Mouse (Mus musculus) c-Kit-positive CD71-negative TER-119-negative erythroid progenitor cells, embryonic 14.5 days (primary cell): ENCODE measurements around the gene Elovl5.

ENCODE experiments used
- DNase-seq: peaks from one replicate; pipeline ENCODE4 v3.0.0-alpha.2; 2013; ENCODE audit warnings: low read depth

The Elovl5 gene

DNA sequence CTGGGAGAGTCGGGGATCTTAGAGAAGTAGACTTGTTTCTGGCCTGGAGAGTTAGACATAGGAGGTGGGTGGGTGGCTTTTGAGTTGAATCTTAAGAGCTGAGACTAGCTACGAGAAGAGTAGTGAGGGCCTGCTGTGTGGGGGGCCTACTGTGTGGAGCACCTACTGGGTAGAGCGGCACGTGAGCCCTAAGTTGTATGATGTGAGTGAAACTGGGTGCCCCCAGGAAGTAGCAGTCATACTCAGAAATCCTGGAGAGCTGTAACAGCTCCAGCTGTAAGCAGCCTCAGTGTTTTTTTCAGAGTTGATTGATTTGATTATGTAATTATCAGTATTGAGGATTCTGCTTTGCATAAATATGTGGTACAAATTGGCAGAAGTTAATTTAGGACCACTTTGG, 11.6 kb downstream of the Elovl5 start:
- DNase-seq: no peak

DNA sequence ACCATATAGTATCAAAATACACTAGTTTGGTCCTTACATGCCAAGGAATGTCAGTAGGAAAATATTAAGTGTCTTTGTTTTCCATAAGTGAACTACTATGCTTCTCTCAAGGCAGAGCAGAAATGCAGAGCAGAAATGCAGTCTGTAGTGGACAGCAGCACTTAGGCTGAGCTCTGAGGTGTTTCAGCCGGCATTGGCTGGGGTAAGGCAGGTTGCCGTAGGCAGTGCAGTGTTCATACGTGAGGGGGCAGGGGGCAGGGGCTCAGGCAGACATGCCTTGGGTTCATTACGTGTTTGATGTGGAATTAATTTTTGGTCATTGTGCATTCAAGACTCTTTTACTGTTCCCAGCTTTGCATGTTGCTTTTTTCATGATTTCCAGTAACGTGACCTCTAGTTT, 12.1 kb downstream of the Elovl5 start:
- DNase-seq: no peak

DNA sequence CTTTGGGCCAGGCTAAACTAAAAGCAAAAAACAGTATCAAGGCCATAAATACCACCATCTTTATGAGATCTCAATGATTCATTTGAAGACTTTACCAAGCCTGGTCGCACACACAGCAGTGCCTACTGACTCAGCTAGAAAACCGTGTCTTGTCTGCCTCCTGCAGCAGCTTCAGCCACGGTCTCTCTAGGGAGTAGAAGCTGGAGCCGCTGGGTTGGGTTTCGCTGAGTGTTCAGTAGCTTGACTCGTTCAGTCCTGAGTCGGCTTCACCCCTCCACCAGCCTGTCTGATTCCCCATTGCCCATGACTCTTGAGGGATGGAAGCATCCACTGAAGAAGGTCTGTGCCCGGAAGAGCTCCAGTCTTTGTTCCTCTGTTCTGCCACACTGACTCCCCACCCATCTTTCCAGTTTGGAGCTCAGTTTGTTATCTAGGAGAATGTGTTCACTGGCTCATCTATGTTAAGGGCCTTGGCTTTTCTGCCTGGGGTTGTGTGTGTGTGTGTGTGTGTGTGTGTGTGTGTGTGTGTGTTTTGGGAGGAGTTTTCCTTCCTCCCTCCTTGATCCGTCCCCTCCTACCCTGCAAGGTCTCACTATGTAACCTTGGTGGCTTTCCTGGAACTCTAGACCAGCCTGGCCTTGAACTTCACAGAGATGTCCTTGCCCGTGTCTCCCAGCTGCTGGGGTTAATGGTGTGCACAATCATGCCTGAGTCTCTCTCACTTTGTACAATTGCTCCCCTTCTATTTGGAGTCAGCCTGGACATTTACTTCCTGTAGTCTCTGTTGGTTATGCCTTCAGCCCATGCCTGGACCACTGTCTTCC, 13.1 kb downstream of the Elovl5 start:
- no peak for DNase-seq

DNA sequence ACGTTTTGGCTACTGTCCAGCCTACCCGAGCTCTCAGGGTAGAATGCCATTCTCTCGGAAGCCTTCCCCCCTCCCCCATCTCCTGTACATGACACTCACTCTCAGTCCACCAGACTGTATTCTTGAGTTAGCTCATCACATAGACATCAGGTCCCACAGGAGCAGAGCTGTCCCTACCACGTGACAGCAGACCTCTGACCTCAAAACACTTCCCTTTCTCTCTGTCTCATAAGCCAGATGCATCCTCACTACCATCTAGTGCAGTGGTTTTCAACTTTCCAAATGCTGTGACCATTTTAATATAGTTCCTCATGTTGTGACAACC, 13.7 kb downstream of the Elovl5 start:
- DNase-seq: no peak

DNA sequence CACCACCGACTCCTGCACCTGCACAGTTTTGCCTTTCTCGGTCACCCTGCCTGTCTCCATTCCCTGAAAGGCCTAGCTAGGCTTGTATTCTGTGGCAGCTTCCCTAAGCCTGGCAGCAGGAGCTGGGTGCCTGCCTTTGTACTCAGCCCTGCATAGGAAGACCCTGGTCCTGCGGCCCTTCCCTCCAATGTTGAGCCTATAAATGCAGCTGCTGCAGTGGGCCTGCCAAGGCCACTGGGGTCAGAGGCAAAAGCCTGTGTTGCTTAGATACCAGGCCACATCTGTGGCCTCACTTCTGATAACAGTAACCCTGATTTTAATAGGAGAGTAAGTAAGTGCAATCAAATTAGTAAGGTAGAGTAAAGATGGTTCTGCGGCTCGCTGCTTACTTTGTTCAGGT, 14.6 kb downstream of the Elovl5 start:
- no peak for DNase-seq

DNA sequence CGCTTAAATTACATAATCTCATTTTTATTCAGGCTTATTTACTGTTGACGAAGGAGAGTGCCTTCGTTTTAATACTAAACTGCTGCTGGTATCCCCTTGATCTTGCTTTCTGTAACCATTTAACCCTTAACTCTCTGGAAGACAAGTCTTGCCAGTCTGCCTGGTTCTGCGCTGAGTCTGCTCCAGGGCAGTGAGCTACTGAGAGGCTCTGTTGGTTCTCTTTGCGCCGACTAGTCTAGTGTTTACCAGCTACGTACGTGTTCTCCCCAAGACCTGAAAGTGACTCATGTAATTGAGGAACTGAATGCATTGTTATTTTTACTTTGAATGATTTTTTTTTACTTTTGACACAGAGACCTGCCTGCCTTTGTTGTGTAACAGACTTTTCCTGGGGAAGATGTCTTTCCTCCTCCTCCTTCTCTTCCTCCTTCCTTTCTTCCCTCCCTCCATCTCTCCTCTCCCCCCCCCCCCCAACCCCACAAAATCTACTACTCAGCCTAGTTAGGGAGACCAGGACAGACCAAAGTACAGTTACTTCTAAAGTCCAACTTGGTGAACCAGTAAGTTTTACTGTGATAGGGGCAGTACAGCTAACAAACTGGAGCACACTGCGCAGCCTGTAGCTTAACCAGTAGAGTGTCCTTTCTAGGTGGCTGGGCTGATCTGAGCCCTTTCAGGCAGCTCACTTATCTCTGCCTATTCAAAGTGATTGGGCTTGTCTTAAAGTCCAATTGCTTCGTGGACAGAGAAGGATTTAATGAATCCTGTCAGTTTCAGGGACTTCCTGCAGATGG, 18.9 kb downstream of the Elovl5 start:
- no peak for DNase-seq

DNA sequence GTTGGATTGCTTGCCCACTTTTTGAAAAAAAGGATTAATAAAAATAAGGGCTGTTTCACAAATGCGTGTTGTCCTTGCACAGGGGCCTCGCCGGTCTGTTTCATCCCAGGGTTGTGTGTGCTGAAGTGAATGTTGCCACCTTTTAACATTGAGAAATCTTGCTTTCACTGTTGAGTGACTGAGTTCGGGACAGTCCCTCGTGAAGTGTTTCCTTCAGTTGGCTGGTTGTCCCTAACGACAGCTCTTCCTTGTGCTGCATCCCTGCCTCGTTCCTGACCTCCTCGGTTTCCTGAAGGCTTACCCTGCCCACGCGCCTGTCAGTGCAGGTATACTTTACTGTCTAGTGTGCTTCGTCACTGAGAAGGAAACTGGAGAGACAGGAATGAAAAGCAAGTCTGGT, 20.7 kb downstream of the Elovl5 start:
- no peak for DNase-seq

DNA sequence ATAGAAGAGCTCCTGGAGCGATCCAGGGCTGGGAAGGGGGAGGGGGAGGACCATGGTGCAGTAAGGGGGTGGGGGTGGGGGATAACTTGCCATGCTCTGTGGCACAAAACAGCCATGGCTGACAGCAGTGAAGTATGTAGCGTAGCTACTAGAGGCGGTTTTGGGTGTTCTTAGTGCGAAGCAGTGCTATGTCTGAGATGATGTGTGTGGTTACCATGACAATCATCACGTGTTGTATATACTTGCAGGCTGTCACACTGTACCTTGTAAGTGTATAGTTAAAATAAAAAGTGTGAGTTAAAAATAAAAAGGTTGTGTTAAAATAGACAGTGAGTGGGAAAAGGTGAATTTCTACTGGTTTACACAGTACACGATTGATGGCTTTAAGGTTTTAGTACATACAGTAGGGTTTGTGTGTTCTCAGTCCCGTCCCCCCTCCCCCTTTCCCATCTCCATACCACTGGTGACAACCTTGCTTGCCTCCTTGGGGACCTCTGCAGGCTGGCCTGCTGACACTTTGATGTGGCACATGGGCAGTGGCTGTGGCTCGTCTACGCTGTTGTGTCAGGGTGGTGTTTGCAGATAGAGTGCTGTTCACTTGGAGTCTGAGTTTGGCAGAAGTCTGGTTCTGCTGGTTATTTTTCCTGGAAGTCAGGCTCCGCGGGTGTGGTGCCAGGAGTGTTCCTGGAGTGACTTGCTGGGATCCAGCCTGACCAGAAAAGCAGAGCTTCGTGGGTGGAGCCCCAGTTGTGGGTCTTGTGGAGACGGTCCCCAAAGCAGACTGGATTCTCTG, 21.8 kb downstream of the Elovl5 start:
- DNase-seq: no peak

DNA sequence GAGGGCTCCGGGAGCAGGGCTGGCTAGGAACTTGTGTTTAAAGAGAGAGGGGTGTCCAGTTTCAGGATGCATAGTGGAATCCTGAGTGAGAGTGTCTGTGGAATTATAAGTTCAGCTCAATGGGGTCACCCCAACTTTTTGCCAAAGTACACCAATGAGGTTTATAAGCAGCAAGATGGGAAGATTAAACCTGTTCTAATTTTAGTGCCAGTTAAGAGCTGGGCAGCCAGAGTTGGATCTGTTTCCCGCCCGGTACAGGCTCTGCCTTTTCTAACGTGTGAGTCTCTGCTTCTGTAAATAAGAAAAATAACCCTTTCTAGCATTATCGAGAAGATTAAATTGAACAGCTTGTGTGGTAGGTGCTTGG, 22.4 kb downstream of the Elovl5 start:
- DNase-seq: no peak

DNA sequence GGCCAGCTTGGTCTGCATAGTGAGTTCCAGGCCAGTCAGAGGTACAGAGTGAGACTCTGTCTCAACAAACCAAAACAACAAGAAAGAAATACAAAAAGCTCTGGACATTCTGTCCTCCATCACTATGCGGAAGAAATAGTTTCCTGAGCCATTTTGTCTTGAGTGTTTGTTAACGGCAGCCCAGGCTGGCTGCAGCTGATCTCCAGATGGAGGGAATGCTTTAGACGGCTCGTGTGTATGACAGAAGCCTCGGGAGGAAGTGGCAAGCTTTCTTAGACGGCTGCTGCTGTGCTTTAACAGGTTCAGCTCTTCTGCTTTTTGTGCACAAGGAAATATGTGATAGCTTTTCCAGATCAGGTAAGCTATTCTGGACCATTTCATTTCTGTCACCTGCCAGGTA, 23.9 kb downstream of the Elovl5 start:
- DNase-seq: no peak

DNA sequence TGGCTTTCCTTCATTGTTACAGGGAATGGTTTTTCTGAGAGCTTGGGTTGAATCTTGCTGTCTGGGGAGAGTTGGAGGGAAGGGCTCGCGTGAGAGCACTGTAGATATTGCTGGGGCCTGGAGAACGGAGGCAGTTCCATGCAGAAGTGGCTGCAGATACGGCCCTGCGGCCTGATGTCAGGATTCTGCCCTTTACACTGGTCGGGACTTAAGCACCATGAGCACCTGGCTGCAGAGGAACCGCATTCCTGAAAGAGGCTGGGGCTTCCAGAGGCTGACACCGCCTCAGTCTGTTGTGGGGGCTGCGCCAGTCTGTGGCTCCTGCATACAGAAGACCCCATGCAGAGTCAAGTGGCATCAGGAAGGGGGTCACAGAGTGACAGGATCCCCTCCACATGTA, 24.7 kb downstream of the Elovl5 start:
- no peak for DNase-seq

DNA sequence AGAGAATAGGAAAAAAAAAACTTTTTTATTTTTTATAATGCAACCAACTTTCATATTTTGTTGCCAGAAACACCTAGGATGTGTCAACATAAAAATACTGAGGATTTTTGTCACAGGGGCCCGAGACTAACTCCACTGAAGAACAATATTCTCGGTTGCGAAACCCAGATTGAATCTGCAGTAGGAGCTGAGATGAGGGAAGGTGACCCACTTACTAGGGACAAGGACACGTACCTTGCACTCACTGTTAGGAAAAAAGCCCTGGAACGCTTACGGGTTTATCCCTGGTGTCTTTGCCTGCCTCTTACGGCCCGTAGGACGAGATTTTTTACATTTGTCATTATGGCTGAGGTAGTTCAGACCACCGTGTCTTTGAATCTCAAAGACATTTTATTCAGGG, 25.2 kb downstream of the Elovl5 start:
- DNase-seq: no peak

DNA sequence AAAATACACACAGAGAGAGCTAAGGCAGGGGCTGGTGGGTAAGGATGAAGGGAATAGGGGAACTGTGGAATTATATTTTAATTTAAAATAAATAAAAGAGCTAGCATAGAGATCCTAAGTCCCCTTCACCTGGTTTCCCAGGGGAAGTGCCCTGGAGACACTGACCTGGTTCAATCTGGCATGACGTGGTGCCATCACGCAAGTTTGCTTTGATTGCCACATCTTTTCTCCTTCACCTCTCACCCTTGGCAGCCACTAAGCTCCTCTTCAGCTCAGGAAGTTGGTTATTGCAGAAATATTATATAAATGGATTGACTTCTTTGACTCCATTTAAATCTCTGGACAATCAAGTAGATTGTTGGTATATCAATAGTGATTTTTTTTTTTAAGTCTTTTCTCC, 26.2 kb downstream of the Elovl5 start:
- no peak for DNase-seq

DNA sequence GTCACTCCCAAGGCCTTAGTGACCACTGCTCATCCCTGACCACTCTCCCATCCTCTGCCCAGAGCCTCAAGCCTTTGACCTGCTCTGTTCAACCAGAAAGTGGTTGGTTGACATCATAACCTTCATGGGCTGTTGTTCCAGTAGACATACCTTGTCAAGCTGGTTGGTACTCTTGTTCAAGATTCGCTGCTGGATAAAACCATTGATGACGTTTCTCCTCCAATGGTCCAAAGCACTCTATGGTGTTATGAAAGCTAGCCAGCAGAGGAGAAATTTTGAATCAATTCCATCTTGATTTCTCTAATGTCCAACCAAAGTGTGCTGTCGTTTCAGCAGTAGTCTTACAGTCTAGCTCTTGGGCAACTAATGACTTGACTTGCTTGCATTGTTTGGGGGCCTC, 27.0 kb downstream of the Elovl5 start:
- DNase-seq: no peak

DNA sequence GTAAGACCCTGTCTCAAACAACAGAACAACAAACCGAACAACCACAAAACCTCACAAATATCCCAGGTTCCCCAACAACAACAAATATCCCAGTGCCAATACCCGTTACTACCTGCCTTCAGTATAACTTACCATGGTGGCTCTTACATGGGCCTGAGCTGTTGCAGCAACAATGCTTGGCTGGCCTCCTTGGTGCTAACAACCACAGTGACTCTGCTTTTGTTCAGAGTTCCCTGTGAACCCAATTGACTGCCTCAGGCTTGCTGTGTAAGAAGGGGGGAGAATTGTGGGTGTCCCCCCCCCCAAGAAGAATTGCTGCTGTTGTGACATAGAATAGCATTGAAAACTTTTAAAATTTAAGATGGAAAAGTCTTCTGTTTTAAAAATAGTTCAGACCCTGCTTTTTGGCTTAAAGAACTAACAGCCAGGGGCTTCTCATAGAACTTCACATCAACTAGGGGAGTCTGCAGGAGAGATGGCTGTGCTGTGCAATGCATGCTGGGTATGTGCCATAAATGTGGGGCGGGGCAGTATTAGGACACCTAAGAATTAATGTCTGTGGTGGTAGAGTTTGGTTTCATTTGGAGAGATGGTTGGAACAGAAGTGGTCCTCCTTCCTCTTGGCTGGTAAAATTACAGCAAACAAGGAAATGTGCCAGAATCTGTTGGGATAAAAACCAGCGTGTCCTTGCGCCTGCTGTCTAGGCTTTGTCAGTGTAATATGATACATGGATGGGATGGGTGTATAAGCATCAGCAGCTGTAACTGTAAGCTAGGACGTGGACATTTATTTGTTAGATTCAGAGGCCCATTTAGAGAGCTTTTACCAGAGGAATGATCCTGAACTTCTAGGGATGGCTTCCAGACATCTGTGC, 28.9 kb downstream of the Elovl5 start:
- no peak for DNase-seq

DNA sequence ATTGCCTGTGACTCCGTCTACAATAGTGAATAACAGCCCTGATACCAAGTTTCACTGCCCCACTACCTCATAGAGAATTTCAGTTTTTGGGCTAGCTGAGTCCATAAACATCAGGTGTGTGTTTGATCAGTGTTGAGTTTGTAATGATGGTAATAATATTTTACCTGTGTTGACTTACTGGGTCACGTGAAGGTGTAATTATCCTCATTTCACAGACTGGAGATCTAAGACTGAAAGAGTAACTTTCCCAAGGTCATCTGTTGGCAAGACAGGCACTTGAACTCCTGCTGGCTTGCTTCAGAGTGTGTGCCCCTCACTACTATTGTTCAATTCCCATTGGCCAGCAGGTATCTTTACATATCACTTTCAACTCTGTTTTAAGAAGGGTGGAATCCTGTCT, 31.1 kb downstream of the Elovl5 start:
- DNase-seq: no peak

DNA sequence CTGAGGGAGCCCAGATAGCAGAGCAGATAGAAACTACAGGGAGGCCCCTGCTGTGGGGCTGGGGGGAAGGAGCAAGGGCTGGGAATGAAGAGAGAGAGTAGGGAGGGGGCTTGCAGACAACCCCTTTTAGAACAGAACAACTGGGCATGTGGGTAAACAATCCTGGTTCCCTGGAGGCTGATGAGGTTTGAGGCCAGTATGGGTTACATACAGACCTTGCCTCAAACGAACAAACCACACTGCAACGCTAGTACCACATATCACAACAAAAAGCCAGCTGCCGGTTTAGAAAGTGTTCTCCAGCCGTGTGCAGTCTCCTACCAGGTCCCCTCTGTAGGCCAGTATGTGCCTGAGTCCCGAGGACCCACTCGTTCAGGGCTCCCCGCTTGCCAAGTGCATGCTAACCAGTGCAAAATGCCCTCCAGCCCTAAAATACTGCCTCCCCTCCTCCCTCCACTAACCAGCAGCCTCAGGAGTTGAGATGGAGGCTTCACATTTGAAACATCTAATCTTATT, 32.6 kb downstream of the Elovl5 start:
- no peak for DNase-seq

DNA sequence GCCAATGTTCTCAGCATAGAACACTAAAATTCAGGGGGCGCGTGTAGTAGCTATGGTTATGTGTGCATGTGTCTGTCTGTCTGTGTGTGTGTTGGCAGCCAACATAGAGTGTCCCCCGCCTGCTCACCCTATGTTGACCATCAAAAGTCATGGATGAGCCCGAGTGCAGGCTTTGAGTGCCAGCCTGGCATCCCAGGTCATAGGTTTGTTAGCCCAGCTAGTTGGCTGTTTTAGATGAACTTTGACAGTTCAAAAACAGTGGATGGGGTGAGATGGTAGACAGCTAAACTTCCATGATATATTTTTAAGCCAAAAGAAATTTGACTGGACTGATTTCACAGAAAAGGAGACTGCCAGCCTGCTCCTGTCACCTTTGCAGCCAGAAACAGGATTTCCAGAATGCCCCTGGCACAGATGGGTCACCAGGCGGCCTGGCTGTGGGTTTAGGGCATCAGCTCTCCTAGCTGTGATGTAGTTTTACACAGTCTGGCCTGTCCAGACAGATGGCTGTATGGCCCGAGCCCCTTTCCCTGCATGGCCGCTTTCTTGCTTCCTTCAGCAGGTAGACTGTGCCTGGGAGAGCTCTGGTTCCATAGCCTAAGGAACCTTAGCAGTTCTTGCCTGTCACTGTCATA, 33.8 kb downstream of the Elovl5 start:
- no peak for DNase-seq

DNA sequence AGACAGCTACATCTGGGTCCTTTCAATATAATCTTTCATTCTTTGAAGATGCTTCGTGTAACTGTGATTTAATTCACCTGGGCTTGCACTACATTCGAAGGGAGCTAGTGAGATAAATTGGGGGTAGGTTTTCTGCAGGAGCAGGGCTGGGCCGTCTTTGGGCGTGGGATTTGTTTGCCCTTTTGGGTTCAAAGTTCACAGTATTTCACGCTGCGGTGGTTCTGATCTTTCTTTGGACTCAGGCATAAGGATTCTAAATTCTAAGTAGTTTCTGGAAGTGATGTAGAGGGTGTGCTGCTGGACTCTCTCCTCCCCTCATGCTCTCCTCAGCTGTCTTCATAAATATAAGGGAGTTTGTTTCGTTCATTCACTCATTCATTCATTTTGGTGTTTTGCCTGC, 34.8 kb downstream of the Elovl5 start:
- DNase-seq: no peak

DNA sequence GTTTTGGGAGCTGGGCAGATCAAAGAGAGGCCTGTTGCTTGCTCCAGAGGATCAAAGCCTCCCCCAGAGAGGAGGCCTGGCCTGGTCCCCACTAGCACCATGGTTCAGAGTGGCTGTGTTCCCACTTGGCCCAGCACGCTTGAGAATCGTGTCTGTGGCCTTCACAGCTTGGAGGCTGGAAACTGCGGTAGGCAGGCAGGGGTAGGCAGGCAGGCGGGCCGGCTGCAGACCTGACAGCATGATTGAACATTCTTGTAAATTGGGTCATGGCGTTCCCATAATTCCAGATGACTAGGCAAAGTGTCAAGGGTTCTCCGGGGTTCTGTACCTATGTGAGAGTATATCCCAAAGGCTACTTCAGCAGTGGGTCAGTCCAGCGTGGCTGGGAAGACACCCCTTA, 35.9 kb downstream of the Elovl5 start:
- DNase-seq: no peak

DNA sequence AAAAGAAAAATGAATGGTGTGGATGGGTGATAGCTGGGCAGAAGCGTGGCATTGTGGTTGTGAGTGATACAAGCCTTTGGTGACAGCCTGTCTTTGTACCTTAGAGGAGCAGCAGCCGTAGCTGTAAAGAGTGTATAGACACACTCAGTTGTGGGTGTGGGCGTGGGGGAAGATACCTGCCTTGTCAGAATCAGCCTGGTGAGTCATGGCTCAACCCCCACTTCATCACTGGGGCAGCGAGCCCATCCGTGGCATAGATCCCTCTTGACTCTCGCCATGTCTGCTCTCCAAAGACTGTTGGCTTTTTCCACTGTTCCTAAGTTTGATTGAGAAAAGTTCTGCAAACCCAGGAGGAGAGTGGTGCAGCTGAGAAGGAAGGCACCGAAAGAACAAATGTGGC, 37.3 kb downstream of the Elovl5 start:
- DNase-seq: no peak
